Mouse (Mus musculus) bone marrow macrophage, adult 2 months (primary cell): Measurements from ENCODE around the gene Zscan10. TPM values are rescaled to one million over a fixed set of nuclear protein-coding genes. Genes with fewer than 3 reads are reported as not detected.
"Not testable (repeated sequence)": the region's sequence is repeated elsewhere in the genome, so short reads cannot be mapped to it uniquely, and the experiment has no call there.

Source experiments
- H3K27ac ChIP-seq: 2 replicates; pipeline ENCODE4 v1.5.1; 2012; ENCODE audit warnings: low read depth, low read length; ENCODE audit not compliant: insufficient read depth
- H3K4me1 ChIP-seq: 2 replicates; pipeline ENCODE4 v1.6.1; 2012; ENCODE audit warnings: low read length; ENCODE audit not compliant: control insufficient read depth, insufficient read depth
- H3K4me3 ChIP-seq: 2 replicates; pipeline ENCODE4 v1.5.1; 2012; ENCODE audit warnings: mild to moderate bottlenecking, low read length, moderate library complexity; ENCODE audit not compliant: insufficient read depth
- CTCF ChIP-seq: IDR thresholded peaks from 2 replicates; pipeline ENCODE4 v1.5.1; 2012; ENCODE audit warnings: low read depth, mild to moderate bottlenecking, low read length, moderate library complexity
- POLR2A ChIP-seq: IDR thresholded peaks from 2 replicates; pipeline ENCODE4 v1.6.1; 2012; ENCODE audit warnings: mild to moderate bottlenecking, low read depth, low read length, borderline replicate concordance
- polyA plus RNA-seq: library from polyadenylated mRNA; stranded (reverse); fragments of >200 nt; gene quantifications from 2 replicates; pipeline ENCODE4 v1.2.4, GENCODE M21; 2012; ENCODE audit not compliant: missing spikeins, insufficient read depth, insufficient read length

Gene Zscan10
- polyA plus RNA-seq, 1 experiment = not detected

DNA sequence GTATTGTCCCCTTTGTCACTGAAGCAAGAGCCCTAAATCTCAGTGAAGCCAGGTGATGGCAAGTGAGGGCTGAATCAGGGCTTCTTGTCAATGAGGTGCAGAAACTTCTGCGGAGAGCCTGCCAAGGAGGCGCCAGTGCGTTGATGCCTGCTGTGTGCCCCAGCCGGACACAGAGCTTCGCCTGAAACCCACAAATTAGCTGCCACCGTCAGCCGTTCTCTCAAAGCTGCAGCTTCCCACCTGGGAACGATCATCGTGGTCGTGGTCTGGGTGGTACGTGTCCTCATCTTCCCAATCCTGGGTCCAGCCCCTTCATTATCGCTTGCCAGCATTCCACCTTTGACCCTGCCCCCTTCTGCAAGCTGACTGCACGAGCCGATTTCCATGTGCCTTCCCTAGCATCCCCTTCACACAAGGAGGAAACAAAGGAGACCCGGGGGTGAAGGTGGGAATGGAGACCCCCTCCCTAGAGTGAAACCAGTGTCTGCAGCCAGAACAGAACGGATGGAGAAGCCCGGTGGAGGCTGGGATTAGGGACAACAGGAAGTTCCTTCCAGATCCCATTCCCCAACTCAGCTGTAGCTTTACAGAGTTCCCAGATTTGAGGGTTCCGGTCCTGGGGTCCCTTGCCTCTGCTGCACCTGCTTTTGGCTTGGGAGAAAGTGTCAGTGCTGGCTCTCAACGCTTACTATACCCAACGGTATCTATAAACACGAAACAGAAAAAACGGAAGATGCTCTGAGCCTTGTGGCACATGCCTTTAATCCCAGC lies 14.8 kb upstream of the Zscan10 start:
- no peak for TF ChIP-seq CTCF
- TF ChIP-seq POLR2A = no peak
- H3K27ac ChIP-seq = no peak overlapping the region
- peaks cover 4% of the 10 kb centered on the region for H3K4me1 ChIP-seq
- H3K4me3 ChIP-seq = peak overlapping the region; percentile 61

DNA sequence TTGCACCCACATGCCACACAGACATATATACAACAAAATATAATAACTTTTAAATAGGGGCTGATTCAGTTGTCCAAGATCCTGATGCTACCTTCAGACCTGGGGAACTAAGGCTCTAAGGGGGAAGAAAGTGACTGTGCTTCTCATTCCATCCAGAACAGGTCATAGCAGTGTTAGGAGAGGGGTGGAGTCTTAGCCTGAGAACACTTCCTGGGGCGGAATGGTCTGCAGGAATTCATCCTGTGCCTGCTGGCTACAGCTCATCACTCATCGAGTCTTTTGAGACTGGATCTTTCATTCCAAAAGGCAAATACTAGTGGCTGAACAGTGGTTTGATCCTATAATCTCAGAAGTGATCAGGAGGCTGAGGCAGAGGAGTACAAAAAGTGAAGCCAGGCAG lies 13.4 kb upstream of the Zscan10 start:
- TF ChIP-seq CTCF = no peak
- TF ChIP-seq POLR2A = no peak
- Histone ChIP-seq H3K27ac (no peak overlapping the region), H3K4me3 (no peak overlapping the region), H3K4me1 (peaks cover 16% of the 10 kb centered on the region)

DNA sequence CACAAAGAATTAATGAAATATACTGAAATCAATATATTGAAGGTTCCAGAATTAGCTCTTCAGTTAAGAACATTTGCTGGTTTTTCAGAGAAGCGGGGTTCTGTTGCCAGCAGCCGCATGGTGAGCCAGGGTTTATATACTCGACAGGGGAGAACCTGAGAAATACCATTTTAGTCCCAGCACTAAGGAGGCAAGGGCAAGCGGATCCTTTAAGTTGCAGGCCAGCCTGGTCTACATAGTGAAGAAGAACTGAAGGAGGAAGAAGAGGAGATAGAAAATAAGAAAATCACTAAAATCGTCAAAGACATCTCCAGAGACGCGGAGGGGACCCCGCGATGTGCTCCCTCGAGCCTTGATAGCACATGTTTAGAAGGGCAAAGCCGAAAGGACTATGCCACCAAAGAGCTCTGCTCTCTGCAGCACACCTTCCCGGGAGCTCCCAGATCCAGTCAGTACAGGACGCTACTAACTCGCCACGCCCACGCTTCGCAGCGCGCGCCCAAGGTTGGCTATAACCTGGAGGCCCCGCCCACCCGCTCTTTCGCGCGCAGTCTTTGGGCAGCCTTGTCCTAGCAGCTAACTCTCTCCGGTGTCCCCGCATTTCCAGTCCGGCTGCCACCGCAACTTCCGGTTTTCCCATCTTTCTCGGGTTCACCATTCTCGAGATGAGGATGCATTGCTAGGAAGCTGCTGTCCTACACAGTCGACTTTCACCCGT lies 8.3 kb upstream of the Zscan10 start:
- TF ChIP-seq POLR2A (no peak), CTCF (no peak)
- Histone ChIP-seq H3K4me3 (peak overlapping the region; percentile 46), H3K27ac (no peak overlapping the region), H3K4me1 (peaks cover 12% of the 10 kb centered on the region)

DNA sequence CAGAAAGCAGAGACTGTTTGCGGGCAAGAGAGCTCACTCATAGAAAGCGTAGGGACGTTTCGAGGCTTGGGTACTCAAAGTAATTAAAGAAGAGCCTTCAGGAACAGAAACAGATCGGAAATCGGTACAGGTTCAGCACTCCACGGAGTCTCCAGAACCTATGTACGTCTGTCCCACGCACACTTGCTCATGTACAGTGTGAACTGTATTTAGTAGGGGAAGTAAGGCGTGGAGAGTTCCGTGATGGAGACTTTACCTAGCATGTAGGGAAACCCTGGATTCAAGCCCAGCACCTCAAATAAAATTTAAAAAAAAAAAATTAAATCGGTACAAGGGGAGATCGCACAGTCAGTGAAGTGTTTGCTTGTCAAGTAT lies 7.7 kb upstream of the Zscan10 start:
- Histone ChIP-seq H3K4me1 (peaks cover 12% of the 10 kb centered on the region), H3K27ac (no peak overlapping the region), H3K4me3 (peak overlapping the region; percentile 46)
- TF ChIP-seq POLR2A = no peak
- no peak for TF ChIP-seq CTCF

DNA sequence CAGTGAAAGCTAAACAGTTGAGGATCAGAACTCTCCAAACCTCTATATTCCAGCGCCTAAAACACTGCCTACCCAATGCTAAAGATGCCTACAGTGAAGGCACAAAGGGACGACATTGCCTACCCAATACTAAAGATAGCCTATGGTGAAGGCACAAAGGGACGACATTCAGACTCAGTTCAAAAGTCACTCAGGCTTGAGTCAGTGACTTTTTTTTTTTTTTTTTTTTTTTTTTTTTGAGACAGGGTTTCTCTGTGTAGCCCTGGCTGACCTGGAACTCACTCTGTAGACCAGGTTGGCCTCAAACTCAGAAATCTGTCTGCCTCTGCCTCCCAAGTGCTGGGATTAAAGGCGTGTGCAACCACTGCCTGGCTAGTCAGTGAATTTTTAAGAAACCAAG lies 5.5 kb upstream of the Zscan10 start:
- not testable (repeated sequence) for H3K4me3 ChIP-seq, H3K27ac ChIP-seq
- peaks cover 22% of the 10 kb centered on the region for H3K4me1 ChIP-seq

DNA sequence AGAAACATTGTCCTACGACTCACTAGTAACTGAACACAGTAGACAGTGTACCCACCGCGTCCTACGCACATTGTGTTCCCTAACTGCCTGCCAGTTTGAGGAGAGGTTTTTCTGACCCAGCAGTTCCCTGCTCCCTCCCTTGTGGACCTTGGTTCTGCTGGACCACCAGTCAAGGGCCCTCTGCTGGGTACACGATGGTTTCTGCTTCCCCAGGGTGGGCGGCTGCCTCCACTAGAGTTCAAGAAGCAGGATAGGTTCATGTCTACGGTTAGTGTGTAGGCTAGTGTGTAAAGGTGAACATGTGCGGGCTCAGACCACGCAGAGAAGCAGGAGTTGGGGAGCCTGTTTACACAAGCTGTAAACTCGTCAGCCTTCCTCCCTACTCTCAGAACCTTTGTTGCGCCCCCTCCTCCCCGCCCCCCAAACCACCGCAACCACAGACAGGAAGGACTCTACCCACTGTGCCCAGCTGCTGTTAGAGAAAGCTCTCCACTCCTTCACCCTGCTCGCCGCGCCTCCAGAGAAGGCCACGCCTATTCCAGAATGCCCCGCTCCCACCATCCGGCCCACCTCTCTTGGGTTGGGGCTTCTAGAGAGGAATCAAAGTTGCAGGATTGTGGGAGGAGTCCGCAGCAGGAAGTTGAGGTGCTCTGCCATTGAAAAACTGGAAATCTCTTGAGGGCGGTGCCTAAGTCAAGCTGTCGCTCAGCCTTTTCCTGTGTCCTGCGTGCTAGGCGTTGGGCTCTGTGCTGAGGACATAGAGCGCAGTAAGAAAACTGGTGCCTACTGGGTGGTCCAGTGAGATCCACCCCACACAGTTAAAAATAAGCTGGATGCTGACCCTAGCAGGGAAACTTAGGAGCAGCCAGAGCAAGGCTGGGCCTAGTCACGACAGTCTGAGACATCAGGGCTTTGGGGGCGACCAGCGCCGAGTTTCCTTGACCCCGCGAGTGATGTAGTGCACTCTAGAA lies 1.8 kb upstream of the Zscan10 start, which contains the start of gene Zfp13:
TSS of gene Zfp13 (minus strand) at position 906 of the 971 bp plus-strand sequence.
- peak within 1 kb of the TSS; percentile 50 for H3K27ac ChIP-seq
- TF ChIP-seq CTCF (no peak), POLR2A (peak; percentile 86; the same call in 1 of the 2 replicates)
- peak within 1 kb of the TSS; percentile 69 for H3K4me3 ChIP-seq
- peaks cover 10% of the 10 kb centered on the region for H3K4me1 ChIP-seq

DNA sequence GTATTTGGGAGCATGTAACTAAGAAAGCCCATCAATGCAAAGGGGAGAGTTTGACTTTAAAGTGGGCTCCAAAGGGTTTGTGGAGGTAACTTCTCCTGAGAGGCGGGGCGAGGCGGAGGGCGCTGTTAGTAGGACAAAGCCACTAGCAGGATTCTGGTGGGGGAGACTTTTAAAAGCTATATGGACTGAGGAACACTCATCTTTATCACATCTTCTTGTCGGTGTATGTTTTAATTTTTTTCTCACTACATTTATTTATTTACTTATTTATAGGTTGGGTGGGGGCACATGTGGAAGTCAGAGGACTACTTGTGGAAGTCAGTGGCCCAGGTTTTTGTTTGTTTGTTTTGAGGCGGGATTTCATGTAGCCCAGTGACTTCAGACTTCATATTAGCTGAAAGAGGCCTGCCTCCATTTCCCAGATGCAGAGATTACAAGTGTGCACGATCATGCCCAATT lies 1.0 kb upstream of the Zscan10 start:
- no peak for TF ChIP-seq CTCF
- no peak for TF ChIP-seq POLR2A
- H3K4me1 ChIP-seq = peaks cover 10% of the 10 kb centered on the region
- peak overlapping the region; percentile 69 for H3K4me3 ChIP-seq
- peak overlapping the region; percentile 50 for H3K27ac ChIP-seq

DNA sequence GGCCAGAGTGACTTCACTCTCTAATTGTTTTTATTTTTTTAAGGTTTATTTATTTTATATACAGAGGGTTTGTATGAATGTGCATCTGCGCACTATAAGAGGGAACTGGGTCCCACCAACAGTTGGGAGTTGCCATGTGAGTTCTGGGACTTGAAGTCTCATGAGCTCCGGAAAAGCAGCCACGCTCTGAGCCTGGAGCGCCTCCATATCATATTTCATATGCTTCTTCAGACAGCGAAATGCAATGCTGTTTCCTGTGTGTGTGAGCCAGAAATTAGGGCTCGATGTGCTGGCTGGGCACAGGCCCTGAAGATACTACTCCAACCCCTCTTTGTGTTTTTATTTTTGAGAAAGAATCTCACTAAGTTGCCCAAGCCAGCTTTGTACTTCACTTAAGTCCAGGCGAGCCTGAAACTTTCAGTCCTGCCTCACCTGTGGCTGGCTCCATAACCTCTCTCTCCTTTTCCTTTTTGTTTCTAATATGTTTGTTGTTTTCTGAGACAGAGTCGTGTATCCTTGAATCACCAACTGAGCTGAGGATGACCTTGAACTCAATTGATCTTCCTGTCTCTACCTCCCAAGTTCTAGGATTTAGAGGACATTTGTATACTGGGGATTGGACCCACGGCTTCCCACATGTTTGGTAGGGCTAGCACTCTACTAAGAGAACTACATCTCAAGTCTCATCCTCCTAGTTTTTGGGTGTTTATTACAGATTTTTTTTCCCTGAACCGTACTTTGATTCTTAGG lies 1.4 kb downstream of the Zscan10 start:
- peaks cover 10% of the 10 kb centered on the region for H3K4me1 ChIP-seq
- no peak overlapping the region for H3K27ac ChIP-seq
- TF ChIP-seq POLR2A = no peak
- TF ChIP-seq CTCF = no peak
- no peak overlapping the region for H3K4me3 ChIP-seq

DNA sequence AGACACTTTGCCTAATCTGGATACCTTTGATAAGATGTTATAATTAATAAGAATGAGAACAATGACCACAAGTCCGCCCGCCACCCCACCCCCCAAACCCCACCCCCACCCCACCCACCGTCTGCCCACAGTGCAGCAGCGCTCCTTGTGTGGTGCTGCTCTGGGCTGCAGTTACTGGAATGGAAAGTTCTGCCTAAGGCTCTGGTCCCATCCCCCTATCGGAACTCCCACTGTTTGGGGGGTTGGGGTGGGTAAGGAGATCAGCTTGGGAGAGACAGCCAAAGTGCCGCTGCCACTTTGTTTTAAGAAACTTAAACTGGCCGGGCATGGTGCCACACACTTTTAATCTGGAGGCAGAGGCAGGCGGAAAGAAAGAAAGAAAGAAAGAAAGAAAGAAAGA lies 2.4 kb downstream of the Zscan10 start:
- no peak overlapping the region for H3K27ac ChIP-seq
- TF ChIP-seq CTCF (no peak), POLR2A (no peak)
- no peak overlapping the region for H3K4me3 ChIP-seq
- peaks cover 10% of the 10 kb centered on the region for H3K4me1 ChIP-seq
